Mouse (Mus musculus) small intestine, adult 2 months (tissue): ENCODE measurements around the gene Mup6.

Experiments
- CTCF ChIP-seq: fragments of 200-500 bp; IDR thresholded peaks from 2 replicates; pipeline ENCODE4 v1.5.1; 2012; ENCODE audit warnings: low read depth, mild to moderate bottlenecking, control low read depth, inconsistent platforms, low read length, moderate library complexity, mixed read lengths; ENCODE audit not compliant: insufficient replicate concordance, insufficient read length; ENCODE audit errors: extremely low read depth
- POLR2A ChIP-seq: fragments of 200-500 bp; IDR thresholded peaks from 2 replicates; pipeline ENCODE4 v1.6.1; 2012; ENCODE audit warnings: low read depth, mild to moderate bottlenecking, control low read depth, inconsistent platforms, low read length, moderate library complexity

DNA sequence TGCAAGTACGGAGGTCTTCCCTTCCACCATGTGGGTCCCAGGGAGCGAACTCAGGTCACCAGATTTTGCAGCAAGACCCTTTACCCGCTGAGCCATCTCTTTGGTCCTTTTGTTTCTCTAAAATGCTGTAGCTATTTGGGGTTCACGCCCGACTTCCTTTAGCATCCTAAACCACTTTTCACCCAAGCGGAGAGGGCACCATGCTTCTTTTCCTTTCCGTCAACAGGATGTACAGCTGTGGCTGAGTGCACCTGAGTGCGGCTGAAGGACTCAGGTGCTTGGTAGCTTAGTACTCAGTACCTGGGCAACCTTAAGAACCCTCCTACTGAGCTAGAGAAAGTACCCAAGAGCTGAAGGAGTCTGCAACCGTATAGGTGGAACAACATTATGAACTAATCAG lies 39.0 kb upstream of the Mup6 start:
- TF ChIP-seq CTCF (no peak), POLR2A (no peak)
